Mouse (Mus musculus): ENCODE data around the gene Ankrd65. TPM values are rescaled to one million over a fixed set of nuclear protein-coding genes. Genes with fewer than 3 reads are reported as not detected.

Ankrd65 gene
- total and polyA plus RNA-seq, 3 experiments = 0.12 TPM; not detected in 2

GRCm38 (mm10) chr4:155760613-155761355 is 29.5 kb upstream of the Ankrd65 start, which contains the start of gene Atad3a:
Gene Atad3a (minus strand): TSS chr4:155761093.
- H3K36me3 ChIP-seq (ENCODE audit: control insufficient read depth in 1 of 2, insufficient read depth in 2 of 2, low read length in 2 of 2) = peaks cover under 1 to 18% of the 10 kb centered on the region in 2 experiments
- peak within 1 kb of the TSS; percentile 89 to 91 for H3K4me3 ChIP-seq (ENCODE audit: control insufficient read depth in 1 of 2, insufficient read depth in 1 of 2, low read depth in 2 of 2, low read length in 2 of 2)
- H3K9ac ChIP-seq (ENCODE audit: control insufficient read depth, low read depth, low read length, poor library complexity, severe bottlenecking) = peak within 1 kb of the TSS; percentile 92
- no peaks in the 10 kb centered on the region for H3K27me3 ChIP-seq (ENCODE audit: control insufficient read depth in 1 of 2, insufficient read depth in 2 of 2, low read length in 2 of 2)
- peak; percentile 99 for DNase-seq (ENCODE audit: low read depth, low spot score)
- H3K9me3 ChIP-seq (replicated peaks; ENCODE audit: insufficient read depth, low read length) = no peaks in the 10 kb centered on the region
- H3K27ac ChIP-seq (ENCODE audit: control insufficient read depth, low read depth, low read length) = peak within 1 kb of the TSS; percentile 63
- peaks cover 4 to 16% of the 10 kb centered on the region in 2 experiments for H3K4me1 ChIP-seq (ENCODE audit: control insufficient read depth in 1 of 2, insufficient read depth in 2 of 2, low read length in 2 of 2)
- peaks cover 44% of the 10 kb centered on the region for H3K79me2 ChIP-seq (ENCODE audit: control insufficient read depth, insufficient read depth, low read length, poor library complexity)
- no peak for TF ChIP-seq SMC3 (IDR thresholded peaks at IDR 0.05; ENCODE audit: low read depth, low read length)
- no peak for TF ChIP-seq GABPA (IDR thresholded peaks at IDR 0.05; ENCODE audit: low read depth, low read length)
- TF ChIP-seq ETS1 (IDR thresholded peaks at IDR 0.05; ENCODE audit: low read depth, low read length) = 0 out of 2 replicates have a peak, but pooled peaks have one; percentile 17
- no peak for TF ChIP-seq MAZ (IDR thresholded peaks at IDR 0.05; ENCODE audit: low read depth, low read length)
- TF ChIP-seq POLR2AphosphoS2 (IDR thresholded peaks at IDR 0.05; ENCODE audit: low read length) = peak; percentile 89
- TF ChIP-seq TCF12 (IDR thresholded peaks at IDR 0.05; ENCODE audit: low read depth, low read length) = peak; percentile 64
- peak; percentile 91 for TF ChIP-seq HCFC1 (IDR thresholded peaks at IDR 0.05; ENCODE audit: low read depth, low read length)
- TF ChIP-seq EP300 (IDR thresholded peaks at IDR 0.05; ENCODE audit: low read depth in 1 of 2, low read length in 2 of 2) = no peak
- TF ChIP-seq JUND (IDR thresholded peaks at IDR 0.05; ENCODE audit: low read depth, low read length) = no peak
- no peak for TF ChIP-seq MYB (IDR thresholded peaks at IDR 0.05; ENCODE audit: low read depth, low read length)
- peak; percentile 100 for TF ChIP-seq ZNF384 (IDR thresholded peaks at IDR 0.05; ENCODE audit: low read depth, low read length)
- TF ChIP-seq UBTF (IDR thresholded peaks at IDR 0.05; ENCODE audit: borderline replicate concordance, insufficient read depth, low read depth, low read length) = no peak
- peak; percentile 77 for TF ChIP-seq TBP (IDR thresholded peaks at IDR 0.05; ENCODE audit: low read depth, low read length)
- TF ChIP-seq CTCF (IDR thresholded peaks at IDR 0.05 in 2 of 3, conservative IDR thresholded peaks at IDR 0.05 in 1 of 3; ENCODE audit: control insufficient read depth in 1 of 3, insufficient read depth in 1 of 3, low read depth in 2 of 3, low read length in 3 of 3, poor library complexity in 1 of 3, severe bottlenecking in 1 of 3) = no peak
- peak; percentile 96 for TF ChIP-seq MAX (IDR thresholded peaks at IDR 0.05; ENCODE audit: low read length)
- no peak for TF ChIP-seq TAL1 (IDR thresholded peaks at IDR 0.05; ENCODE audit: low read length)
- TF ChIP-seq ZKSCAN1 (IDR thresholded peaks at IDR 0.05; ENCODE audit: low read depth, low read length) = no peak; the same call in 1 of the 2 replicates
- no peak for TF ChIP-seq E2F4 (IDR thresholded peaks at IDR 0.05; ENCODE audit: borderline replicate concordance, low read depth, low read length)
- TF ChIP-seq MEF2A (IDR thresholded peaks at IDR 0.05; ENCODE audit: extremely low read depth, insufficient replicate concordance, low read depth, low read length, poor library complexity, severe bottlenecking) = no peak
- peak; percentile 94 for TF ChIP-seq NELFE (IDR thresholded peaks at IDR 0.05; ENCODE audit: low read depth, low read length)
- TF ChIP-seq CHD1 (IDR thresholded peaks at IDR 0.05; ENCODE audit: low read depth, low read length) = peak; percentile 7; the same call in 1 of the 2 replicates
- no peak for TF ChIP-seq ZC3H11A (IDR thresholded peaks at IDR 0.05; ENCODE audit: low read depth, low read length)
- peak; percentile 85 for TF ChIP-seq ELF1 (IDR thresholded peaks at IDR 0.05; ENCODE audit: low read depth, low read length)
- peak; percentile 89 to 96 for TF ChIP-seq POLR2A (IDR thresholded peaks at IDR 0.05; ENCODE audit: control insufficient read depth in 1 of 2, insufficient read depth in 1 of 2, low read depth in 1 of 2, low read length in 2 of 2, poor library complexity in 1 of 2)
- TF ChIP-seq RCOR1 (IDR thresholded peaks at IDR 0.05; ENCODE audit: low read depth, low read length) = no peak
- no peak for TF ChIP-seq BHLHE40 (IDR thresholded peaks at IDR 0.05; ENCODE audit: borderline replicate concordance, low read depth, low read length)
- peak; percentile 95 for TF ChIP-seq MYC (IDR thresholded peaks at IDR 0.05; ENCODE audit: low read depth, low read length)
- no peak for TF ChIP-seq GATA1 (IDR thresholded peaks at IDR 0.05; ENCODE audit: low read depth, low read length)
- TF ChIP-seq POLR2AphosphoS5 (IDR thresholded peaks at IDR 0.05; ENCODE audit: borderline replicate concordance, low read depth, low read length) = no peak
- peak; percentile 39; the same call in 1 of the 2 replicates for TF ChIP-seq USF1 (IDR thresholded peaks at IDR 0.05; ENCODE audit: low read depth, low read length)
- peak; percentile 79 for TF ChIP-seq ZMIZ1 (IDR thresholded peaks at IDR 0.05; ENCODE audit: low read depth, low read length)
- TF ChIP-seq KAT2A (conservative IDR thresholded peaks at IDR 0.05; ENCODE audit: low read depth, low read length) = peak; percentile 68
- TF ChIP-seq CHD2 (IDR thresholded peaks at IDR 0.05; ENCODE audit: low read length) = no peak
- TF ChIP-seq NRF1 (IDR thresholded peaks at IDR 0.05; ENCODE audit: insufficient read depth, low read depth, low read length, poor library complexity, severe bottlenecking) = peak; percentile 93
- TF ChIP-seq SIN3A (IDR thresholded peaks at IDR 0.05; ENCODE audit: low read length) = peak; percentile 90
- TF ChIP-seq MXI1 (IDR thresholded peaks at IDR 0.05; ENCODE audit: low read depth, low read length) = peak; percentile 97

Measured in MEL (cell line).